Mouse (Mus musculus): ENCODE measurements around the gene Dnm1.
"Not testable (repeated sequence)": the region's sequence is repeated elsewhere in the genome, so short reads cannot be mapped to it uniquely, and the experiment has no call there.

Dnm1 gene

GRCm38 (mm10) chr2:32312318-32312964 is 40.7 kb downstream of the Dnm1 start:
- peak; percentile 73 to 75 for DNase-seq (ENCODE audit: low spot score in 2 of 2)

- DNase-seq (ENCODE audit: low spot score in 2 of 2): no peak
These were observed 41.5 kb downstream of the Dnm1 start for GRCm38 (mm10) chr2:32311443-32312317.

- DNase-seq (ENCODE audit: low spot score in 2 of 2): no peak
These were observed 42.9 kb downstream of the Dnm1 start for GRCm38 (mm10) chr2:32310096-32310845.

- DNase-seq (ENCODE audit: low spot score in 2 of 2): no peak
These were observed 44.1 kb downstream of the Dnm1 start for GRCm38 (mm10) chr2:32308870-32309568.

- no peak for DNase-seq (ENCODE audit: low spot score in 2 of 2)
These were observed 45.0 kb downstream of the Dnm1 start for GRCm38 (mm10) chr2:32307941-32308760.

GRCm38 (mm10) chr2:32307247-32307798 is 45.8 kb downstream of the Dnm1 start:
- DNase-seq (ENCODE audit: low spot score in 2 of 2): no peak

GRCm38 (mm10) chr2:32306176-32306575 is 47.0 kb downstream of the Dnm1 start:
- DNase-seq (ENCODE audit: low spot score in 2 of 2): no peak

- no peak for DNase-seq (ENCODE audit: low spot score in 2 of 2)
These were observed 47.5 kb downstream of the Dnm1 start for GRCm38 (mm10) chr2:32305668-32306067.

GRCm38 (mm10) chr2:32304145-32304832 is 48.8 kb downstream of the Dnm1 start:
- no peak for DNase-seq (ENCODE audit: low spot score in 2 of 2)

- DNase-seq (ENCODE audit: low spot score in 2 of 2): no peak
These were observed 50.2 kb downstream of the Dnm1 start for GRCm38 (mm10) chr2:32302952-32303351.

- DNase-seq (ENCODE audit: low spot score in 2 of 2): no peak
These were observed 53.7 kb downstream of the Dnm1 start for GRCm38 (mm10) chr2:32299469-32299868.

GRCm38 (mm10) chr2:32295842-32296241 is 57.3 kb downstream of the Dnm1 start:
- DNase-seq (ENCODE audit: low spot score in 2 of 2): not testable (repeated sequence)

GRCm38 (mm10) chr2:32295285-32295684 is 57.9 kb downstream of the Dnm1 start:
- DNase-seq (ENCODE audit: low spot score in 2 of 2): no peak

- DNase-seq (ENCODE audit: low spot score in 2 of 2): no peak
These were observed 58.8 kb downstream of the Dnm1 start for GRCm38 (mm10) chr2:32294348-32294747.

- DNase-seq (ENCODE audit: low spot score in 2 of 2): no peak
These were observed 63.6 kb downstream of the Dnm1 start for GRCm38 (mm10) chr2:32289578-32289977.

- DNase-seq (ENCODE audit: low spot score in 2 of 2): peak in 1 of 2 experiments; percentile 62
These were observed 64.7 kb downstream of the Dnm1 start for GRCm38 (mm10) chr2:32288371-32288931.

- DNase-seq (ENCODE audit: low spot score in 2 of 2): peak; percentile 90 to 97
These were observed 65.2 kb downstream of the Dnm1 start, which contains the start of gene Swi5 for GRCm38 (mm10) chr2:32287923-32288367. Gene Swi5, minus strand, starts transcription at chr2:32288075.

- no peak for DNase-seq (ENCODE audit: low spot score in 2 of 2)
These were observed 65.8 kb downstream of the Dnm1 start, which contains the start of gene Golga2 for GRCm38 (mm10) chr2:32287334-32287840. Gene Golga2, plus strand, starts transcription at chr2:32287384.

GRCm38 (mm10) chr2:32283986-32284385 is 69.2 kb downstream of the Dnm1 start:
- no peak for DNase-seq (ENCODE audit: low spot score in 2 of 2)
